Mouse (Mus musculus) intestine, embryonic 14.5 days (tissue): ENCODE data around the gene Arpc4. TPM values are rescaled to one million over a fixed set of nuclear protein-coding genes. Genes with fewer than 3 reads are reported as not detected.

Source experiments
- ATAC-seq: fragments of 200-750 bp; cut with Nextera tagmentation; replicated peaks from 2 replicates; pipeline ENCODE4 v1.8.0; 2017; ENCODE audit warnings: low read depth, moderate number of reproducible peaks, moderate TSS enrichment, moderate library complexity; ENCODE audit not compliant: low FRiP score, low TSS enrichment
- DNase-seq: peaks from one replicate; pipeline ENCODE4 v3.0.0-alpha.2; 2018; ENCODE audit warnings: low spot score
- H3K27ac ChIP-seq: fragments of 300-500 bp; sonication (generic); 2 replicates; pipeline ENCODE4 v1.5.1; 2014; ENCODE audit warnings: low read depth, mild to moderate bottlenecking, control low read depth
- H3K27me3 ChIP-seq: fragments of 300-500 bp; sonication (generic); replicated peaks from 2 replicates; pipeline ENCODE4 v1.6.1; 2014; ENCODE audit warnings: low read length, control low read depth; ENCODE audit not compliant: control insufficient read depth, insufficient read depth
- H3K36me3 ChIP-seq: fragments of 300-500 bp; sonication (generic); 2 replicates; pipeline ENCODE4 v1.6.1; 2014; ENCODE audit warnings: low read length, control low read depth; ENCODE audit not compliant: control insufficient read depth, insufficient read depth
- H3K4me1 ChIP-seq: fragments of 300-500 bp; sonication (generic); replicated peaks from 2 replicates; pipeline ENCODE4 v1.6.1; 2014; ENCODE audit warnings: low read length, control low read depth, mixed read lengths; ENCODE audit not compliant: control insufficient read depth, insufficient read depth
- H3K4me2 ChIP-seq: fragments of 300-500 bp; sonication (generic); 2 replicates; pipeline ENCODE4 v1.6.1; 2014; ENCODE audit warnings: low read length
- H3K4me3 ChIP-seq: fragments of 300-500 bp; sonication (generic); 2 replicates; pipeline ENCODE4 v1.5.1; 2014; ENCODE audit warnings: low read depth, low read length, control low read depth, mixed read lengths
- H3K9ac ChIP-seq: fragments of 300-500 bp; sonication (generic); 2 replicates; pipeline ENCODE4 v1.6.1; 2014; ENCODE audit warnings: mild to moderate bottlenecking, low read length
- H3K9me3 ChIP-seq: fragments of 300-500 bp; sonication (generic); 2 replicates; pipeline ENCODE4 v1.6.1; 2016; ENCODE audit warnings: low read length, control low read depth; ENCODE audit not compliant: control insufficient read depth
- WGBS: fragments of 180-500 bp; shearing (Covaris S2); extraction: QIAGEN DNeasy Blood & Tissue Kit; methylation state at CpG from one replicate; pipeline ENCODE4 v1.1.7; 2014; 5-methylcytosine and 5-hydroxymethylcytosine counted together
- polyA plus RNA-seq: library from polyadenylated mRNA; unstranded; fragments of >200 nt; fragmentation: Nextera tagmentation; extraction: Ambion mirVana; gene quantifications from 2 replicates; pipeline ENCODE4 v1.2.1, GENCODE M21; 2014

Gene Arpc4
- polyA plus RNA-seq, 1 experiment from 2014 or later, result 221 TPM

- H3K27ac ChIP-seq, result no peak overlapping the region
- DNase-seq, result no peak
- no peak overlapping the region for H3K4me3 ChIP-seq
- peaks cover 3% of the 10 kb centered on the region; the same call in 1 of the 2 replicates for H3K9me3 ChIP-seq
- H3K4me1 ChIP-seq, result no peaks in the 10 kb centered on the region
- no peaks in the 10 kb centered on the region for H3K36me3 ChIP-seq
- 73% methylated on average over 4 of the region's 4 CpGs for WGBS
- no peaks in the 10 kb centered on the region for H3K27me3 ChIP-seq
- ATAC-seq, result no peak
- no peak overlapping the region for H3K9ac ChIP-seq
- no peak overlapping the region for H3K4me2 ChIP-seq
These were observed 45.1 kb downstream of the Arpc4 start for GRCm38 (mm10) chr6:113423000-113423399.

- 74% methylated on average over 7 of the region's 7 CpGs for WGBS
- ATAC-seq, result no peak
- no peak for DNase-seq
- H3K9ac ChIP-seq, result no peak overlapping the region
- H3K4me1 ChIP-seq, result no peaks in the 10 kb centered on the region
- H3K27me3 ChIP-seq, result no peaks in the 10 kb centered on the region
- no peak overlapping the region for H3K4me3 ChIP-seq
- peaks cover 3% of the 10 kb centered on the region; the same call in 1 of the 2 replicates for H3K9me3 ChIP-seq
- H3K27ac ChIP-seq, result no peak overlapping the region
- H3K4me2 ChIP-seq, result no peak overlapping the region
- H3K36me3 ChIP-seq, result no peaks in the 10 kb centered on the region
These were observed 46.3 kb downstream of the Arpc4 start for GRCm38 (mm10) chr6:113424187-113424586.

- WGBS, result 90% methylated on average over 4 of the region's 4 CpGs
- no peak for DNase-seq
- no peak overlapping the region for H3K9ac ChIP-seq
These were observed 48.8 kb downstream of the Arpc4 start for GRCm38 (mm10) chr6:113426696-113427095.

DNA sequence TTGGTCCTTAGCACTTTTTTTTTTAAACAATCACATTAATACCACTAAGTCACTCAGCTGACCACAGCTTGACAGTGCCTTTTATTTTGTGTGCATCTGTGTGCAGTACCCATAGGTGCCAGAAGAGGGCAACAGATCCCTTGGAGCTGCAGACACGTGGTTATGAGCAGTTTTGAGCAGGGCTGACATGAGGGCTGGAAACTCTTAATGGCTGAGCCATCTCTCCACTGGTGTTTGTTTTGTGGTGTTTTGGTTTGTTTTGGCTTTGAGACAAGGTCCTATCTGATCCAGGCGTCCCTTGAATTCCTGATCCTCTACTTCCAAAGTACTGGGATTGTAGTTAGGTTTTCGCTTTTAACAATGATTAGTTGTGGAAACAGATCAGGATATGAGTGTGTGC is 49.5 kb downstream of the Arpc4 start:
- no peak overlapping the region for H3K4me2 ChIP-seq
- no peaks in the 10 kb centered on the region for H3K27me3 ChIP-seq
- H3K9ac ChIP-seq, result no peak overlapping the region
- peaks cover 3% of the 10 kb centered on the region; the same call in 1 of the 2 replicates for H3K9me3 ChIP-seq
- no peaks in the 10 kb centered on the region for H3K4me1 ChIP-seq
- WGBS, result 63% methylated on average over 3 of the region's 3 CpGs
- H3K27ac ChIP-seq, result no peak overlapping the region
- H3K4me3 ChIP-seq, result no peak overlapping the region
- no peaks in the 10 kb centered on the region for H3K36me3 ChIP-seq
- ATAC-seq (no peak), DNase-seq (peak; percentile 76)

More at GRCm38 (mm10) chr6:113426696-113427095, 48.8 kb downstream of the Arpc4 start:
- ATAC-seq, result no peak
- Histone ChIP-seq H3K27me3 (no peaks in the 10 kb centered on the region), H3K4me2 (no peak overlapping the region), H3K4me3 (no peak overlapping the region), H3K9me3 (peaks cover 3% of the 10 kb centered on the region; the same call in 1 of the 2 replicates), H3K4me1 (no peaks in the 10 kb centered on the region), H3K36me3 (no peaks in the 10 kb centered on the region), H3K27ac (no peak overlapping the region)

DNA sequence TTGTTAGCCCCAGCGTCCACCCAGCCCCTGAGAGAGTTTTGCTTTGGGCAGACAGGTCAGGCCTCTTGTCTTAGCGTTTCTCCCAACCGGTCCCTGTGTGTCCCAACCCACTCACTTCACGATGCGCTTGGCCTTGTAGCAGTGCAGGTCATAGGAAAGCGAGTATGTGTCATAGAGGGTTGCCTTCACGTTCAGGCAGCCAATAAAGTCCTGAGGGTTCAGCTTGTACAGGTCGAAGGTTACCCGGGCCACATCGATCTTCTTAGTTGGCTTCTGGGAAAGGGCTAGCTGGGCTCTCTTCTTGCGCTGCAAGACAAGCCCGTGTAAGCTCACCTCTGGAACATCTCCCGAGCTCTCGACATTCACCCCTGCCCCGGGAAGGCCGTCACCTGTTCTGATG is 50.1 kb downstream of the Arpc4 start:
- 88% methylated on average over 16 of the region's 16 CpGs for WGBS

DNA sequence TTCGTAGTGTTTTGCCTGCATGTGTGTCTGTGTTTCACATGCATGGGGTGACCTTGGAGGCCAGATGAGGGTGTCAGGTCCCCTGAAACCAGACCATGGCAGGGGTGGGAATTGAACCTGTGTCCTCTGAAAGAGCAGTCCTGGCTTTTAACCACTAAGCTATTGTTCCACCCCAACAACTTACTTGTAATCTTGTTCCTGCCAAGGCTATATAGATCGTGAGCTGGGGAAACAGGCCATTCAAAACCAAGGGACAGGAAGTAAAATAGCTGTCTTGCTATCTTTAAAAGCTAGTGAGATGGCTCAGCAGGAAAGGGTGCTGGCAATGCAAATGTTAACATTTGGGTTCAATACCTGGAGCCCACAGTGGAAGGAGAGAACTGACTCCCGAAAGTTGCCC is 52.0 kb downstream of the Arpc4 start:
- 80% methylated on average over 3 of the region's 3 CpGs for WGBS
- Histone ChIP-seq H3K27me3 (no peaks in the 10 kb centered on the region), H3K9ac (no peak overlapping the region), H3K9me3 (peaks cover 3% of the 10 kb centered on the region; the same call in 1 of the 2 replicates), H3K27ac (no peak overlapping the region), H3K4me2 (no peak overlapping the region), H3K4me1 (no peaks in the 10 kb centered on the region), H3K36me3 (no peaks in the 10 kb centered on the region), H3K4me3 (no peak overlapping the region)
- DNase-seq, result no peak
- ATAC-seq, result no peak

More for the DNA sequence above, 50.1 kb downstream of the Arpc4 start:
- Histone ChIP-seq H3K9ac (no peak overlapping the region), H3K36me3 (no peaks in the 10 kb centered on the region), H3K4me1 (no peaks in the 10 kb centered on the region), H3K27ac (no peak overlapping the region), H3K4me3 (no peak overlapping the region), H3K27me3 (no peaks in the 10 kb centered on the region), H3K9me3 (peaks cover 3% of the 10 kb centered on the region; the same call in 1 of the 2 replicates), H3K4me2 (no peak overlapping the region)
- DNase-seq, result no peak
- no peak for ATAC-seq

- H3K4me2 ChIP-seq, result no peak overlapping the region
- no peak overlapping the region for H3K9ac ChIP-seq
- H3K27me3 ChIP-seq, result no peaks in the 10 kb centered on the region
- no peak overlapping the region for H3K27ac ChIP-seq
- DNase-seq (no peak), ATAC-seq (no peak)
- no peaks in the 10 kb centered on the region for H3K4me1 ChIP-seq
- WGBS, result 55% methylated on average over 3 of the region's 3 CpGs
- H3K9me3 ChIP-seq, result peaks cover 3% of the 10 kb centered on the region; the same call in 1 of the 2 replicates
- H3K36me3 ChIP-seq, result no peaks in the 10 kb centered on the region
- H3K4me3 ChIP-seq, result no peak overlapping the region
These were observed 52.9 kb downstream of the Arpc4 start for GRCm38 (mm10) chr6:113430846-113431245.

DNA sequence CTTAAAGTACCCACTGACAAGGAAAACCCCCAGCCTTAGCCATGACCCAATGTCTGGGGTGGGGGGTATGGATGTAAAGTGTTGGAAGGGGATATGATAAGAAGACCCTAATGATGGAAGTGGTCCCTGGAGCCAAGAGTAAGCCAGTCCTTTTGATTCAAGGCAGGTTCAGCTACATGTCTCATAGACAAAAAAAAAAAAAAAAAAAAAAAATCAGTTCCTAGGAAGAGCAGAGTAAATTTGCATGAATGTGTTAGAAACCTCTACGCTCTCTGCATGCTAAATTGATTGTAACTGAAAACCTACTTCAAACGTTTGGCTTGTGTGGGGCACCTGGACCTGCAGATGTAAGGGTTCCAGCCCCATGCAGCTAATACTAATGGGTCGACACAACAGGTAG is 53.9 kb downstream of the Arpc4 start:
- H3K36me3 ChIP-seq, result no peaks in the 10 kb centered on the region
- H3K9ac ChIP-seq, result no peak overlapping the region
- no peaks in the 10 kb centered on the region for H3K27me3 ChIP-seq
- ATAC-seq, result no peak
- H3K9me3 ChIP-seq, result peaks cover 3% of the 10 kb centered on the region; the same call in 1 of the 2 replicates
- H3K4me3 ChIP-seq, result no peak overlapping the region
- no peak for DNase-seq
- no peak overlapping the region for H3K27ac ChIP-seq
- WGBS, result 67% methylated on average over 3 of the region's 3 CpGs
- H3K4me1 ChIP-seq, result no peaks in the 10 kb centered on the region
- H3K4me2 ChIP-seq, result no peak overlapping the region

DNA sequence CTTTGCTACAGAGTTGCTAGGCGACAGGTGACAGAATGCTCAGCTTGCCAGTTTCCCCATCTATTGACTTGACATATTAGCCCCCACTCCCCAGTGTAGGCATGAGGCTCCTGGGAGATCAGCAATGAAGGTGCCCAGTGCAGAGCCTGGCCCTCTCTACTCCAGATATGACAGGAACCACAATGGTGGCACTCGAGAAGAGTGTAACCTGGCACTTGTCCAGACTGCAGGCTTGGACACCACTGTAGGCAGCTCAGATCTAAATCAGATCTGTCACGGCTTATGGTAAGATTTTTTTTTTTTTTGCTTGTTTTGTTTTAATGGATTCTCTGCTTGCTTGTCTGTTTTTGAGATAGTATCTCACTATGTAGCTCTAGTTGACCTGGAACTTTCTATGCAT is 55.7 kb downstream of the Arpc4 start:
- DNase-seq (no peak), ATAC-seq (no peak)
- no peaks in the 10 kb centered on the region for H3K9me3 ChIP-seq
- no peak overlapping the region for H3K4me2 ChIP-seq
- no peak overlapping the region for H3K4me3 ChIP-seq
- H3K27me3 ChIP-seq, result no peaks in the 10 kb centered on the region
- H3K9ac ChIP-seq, result no peak overlapping the region
- no peaks in the 10 kb centered on the region for H3K4me1 ChIP-seq
- WGBS, result 82% methylated on average over 3 of the region's 3 CpGs
- H3K36me3 ChIP-seq, result no peaks in the 10 kb centered on the region
- H3K27ac ChIP-seq, result no peak overlapping the region
